Mouse (Mus musculus) left cerebral cortex, postnatal 4 days (tissue): ENCODE data around the gene Hist1h2an. TPM values are rescaled to one million over a fixed set of nuclear protein-coding genes. Genes with fewer than 3 reads are reported as not detected.
"Not testable (repeated sequence)": the region's sequence is repeated elsewhere in the genome, so short reads cannot be mapped to it uniquely, and the experiment has no call there.

Source experiments
- DNase-seq: peaks from one replicate; pipeline ENCODE4 v3.0.0-alpha.2; 2022
- intact Hi-C: fragments of 180-260 bp; cut with DNase I; formaldehyde crosslinking; loops from one replicate; pipeline ENCODE4 v1.15.1; 2025
- total RNA-seq, 2 experiments: library from RNA; stranded (reverse); gene quantifications; 2 replicates each; pipeline ENCODE4 v1.2.3; 2021

The Hist1h2an gene
- total RNA-seq, 2 experiments from 2014 or later: 13.0 to 15.8 TPM

- intact Hi-C loops: no loop called here
- DNase-seq: no peak
Observed at GRCm38 (mm10) chr13:21784311-21784710, 2.7 kb downstream of the Hist1h2an start.

- intact Hi-C loops: no loop called here
- DNase-seq: peak; percentile 35
Observed at GRCm38 (mm10) chr13:21783734-21784161, 3.3 kb downstream of the Hist1h2an start.

DNA sequence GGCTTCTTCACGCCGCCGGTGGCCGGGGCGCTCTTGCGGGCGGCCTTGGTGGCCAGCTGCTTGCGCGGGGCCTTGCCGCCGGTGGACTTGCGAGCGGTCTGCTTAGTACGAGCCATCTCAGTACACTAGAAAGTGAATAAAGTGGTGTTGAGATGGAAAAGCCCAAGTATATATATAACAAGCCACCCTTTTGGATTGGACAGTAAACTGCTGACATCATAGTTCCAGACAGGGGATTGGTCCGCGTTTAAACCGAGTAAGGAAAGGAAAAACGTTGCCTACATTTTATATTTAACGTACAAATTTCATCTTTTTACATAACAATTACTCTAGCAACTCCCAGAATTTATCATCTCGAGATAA is 3.8 kb downstream of the Hist1h2an start, which contains the start of gene Hist1h3i:
Hist1h3i (minus strand) TSS at position 116 of the 363 bp plus-strand sequence.
- DNase-seq: peak; percentile 27
- intact Hi-C loops: no loop called here

DNA sequence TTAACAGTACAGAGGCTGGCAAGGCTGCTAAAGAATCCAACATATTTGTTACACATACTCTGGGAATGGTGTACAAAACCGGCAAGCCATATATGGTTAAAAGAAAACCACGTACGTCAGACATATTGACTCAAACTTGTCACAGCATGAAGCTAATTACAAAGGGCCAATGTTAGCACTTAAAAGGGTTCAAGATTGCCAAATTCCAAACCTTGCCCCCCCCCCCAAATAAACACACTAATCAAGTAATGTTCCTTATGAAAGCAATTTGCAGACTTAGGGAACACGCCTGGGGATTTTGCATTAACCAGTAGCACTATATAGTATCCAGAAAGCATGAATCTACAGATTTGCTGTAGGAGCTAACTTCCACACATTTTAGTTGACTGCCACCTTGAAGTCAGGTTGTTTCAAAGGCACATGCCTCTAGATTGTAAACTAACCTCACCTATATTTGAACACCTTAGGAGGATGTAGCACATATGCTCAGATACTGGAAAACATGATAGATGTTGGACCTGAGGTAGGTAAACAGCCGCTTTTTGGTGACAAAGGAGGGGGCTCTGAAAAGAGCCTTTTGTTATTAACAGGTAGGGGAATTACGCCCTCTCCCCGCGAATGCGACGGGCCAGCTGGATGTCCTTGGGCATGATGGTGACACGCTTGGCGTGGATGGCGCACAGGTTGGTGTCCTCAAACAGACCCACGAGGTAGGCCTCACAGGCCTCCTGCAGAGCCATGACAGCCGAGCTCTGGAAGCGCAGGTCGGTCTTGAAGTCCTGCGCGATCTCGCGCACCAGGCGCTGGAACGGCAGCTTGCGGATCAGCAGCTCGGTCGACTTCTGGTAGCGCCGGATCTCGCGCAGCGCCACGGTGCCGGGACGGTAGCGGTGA is 4.4 kb downstream of the Hist1h2an start:
- DNase-seq, intact Hi-C loops: not testable (repeated sequence)

DNA sequence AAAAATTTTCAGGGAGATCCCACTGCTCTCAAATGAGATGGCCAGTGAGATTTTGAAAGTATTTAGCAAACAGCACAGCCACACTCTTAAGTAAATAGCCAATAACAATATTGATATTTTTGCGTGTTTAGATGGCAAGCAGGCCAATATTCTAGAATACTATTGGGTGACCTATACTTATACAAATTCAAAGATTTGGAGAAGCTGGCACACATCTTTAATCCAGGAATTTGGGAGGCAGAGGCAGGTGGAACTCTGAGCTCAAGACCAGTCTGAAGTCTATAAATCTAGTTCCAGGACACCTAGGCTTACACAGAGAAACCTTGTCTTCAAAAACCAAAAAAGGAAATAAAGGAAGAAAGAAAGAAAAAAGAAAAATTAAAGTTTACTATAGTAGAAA is 5.4 kb downstream of the Hist1h2an start:
- intact Hi-C loops: no loop called here
- no peak for DNase-seq

GRCm38 (mm10) chr13:21781021-21781555 is 5.9 kb downstream of the Hist1h2an start:
- intact Hi-C loops: no loop called here

DNA sequence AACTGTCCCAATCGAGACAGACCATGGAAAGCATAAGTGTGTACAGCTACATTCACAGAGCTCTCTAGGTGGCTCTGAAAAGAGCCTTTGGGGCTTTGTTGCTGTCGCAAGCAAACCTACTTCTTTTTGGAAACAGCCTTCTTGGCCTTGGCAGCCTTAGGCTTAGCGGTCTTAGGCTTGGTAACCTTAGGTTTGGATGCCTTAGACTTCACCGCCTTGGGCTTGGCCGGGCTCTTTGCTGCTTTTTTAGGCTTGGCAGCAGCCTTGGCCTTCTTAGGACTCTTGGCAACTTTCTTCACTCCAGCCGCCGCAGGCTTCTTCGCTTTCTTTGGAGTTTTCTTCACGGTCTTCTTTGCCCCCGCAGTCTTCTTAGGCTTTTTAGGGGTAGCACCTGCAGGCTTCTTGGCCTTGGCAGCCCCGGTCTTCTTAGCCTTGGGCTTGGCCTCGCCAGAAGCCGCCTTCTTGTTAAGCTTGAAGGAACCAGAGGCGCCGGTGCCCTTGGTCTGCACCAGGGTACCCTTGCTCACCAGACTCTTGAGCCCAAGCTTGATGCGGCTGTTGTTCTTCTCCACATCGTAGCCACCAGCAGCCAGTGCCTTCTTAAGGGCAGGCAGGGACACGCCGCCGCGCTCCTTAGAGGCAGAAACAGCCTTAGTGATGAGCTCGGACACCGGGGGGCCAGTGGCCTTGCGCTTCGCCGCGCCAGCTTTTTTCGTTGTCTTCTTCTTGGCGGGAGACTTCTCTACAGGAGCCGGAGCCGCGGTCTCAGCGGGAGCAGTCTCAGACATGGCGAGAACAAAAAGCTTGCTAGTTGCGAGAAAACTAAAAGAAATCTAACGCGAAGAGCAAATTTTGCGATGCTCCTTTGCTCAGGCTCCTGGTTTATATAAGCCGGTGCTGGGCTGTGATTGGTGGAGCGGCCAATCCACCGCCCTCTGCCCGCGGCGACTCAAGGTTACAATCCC is 7.0 kb downstream of the Hist1h2an start, which contains the start of gene Hist1h1b:
Hist1h1b (minus strand) TSS at position 859 of the 965 bp plus-strand sequence.
- peak; percentile 65 for DNase-seq
- intact Hi-C loops: no loop called here

More at GRCm38 (mm10) chr13:21781021-21781555, 5.9 kb downstream of the Hist1h2an start:
- DNase-seq: no peak

DNA sequence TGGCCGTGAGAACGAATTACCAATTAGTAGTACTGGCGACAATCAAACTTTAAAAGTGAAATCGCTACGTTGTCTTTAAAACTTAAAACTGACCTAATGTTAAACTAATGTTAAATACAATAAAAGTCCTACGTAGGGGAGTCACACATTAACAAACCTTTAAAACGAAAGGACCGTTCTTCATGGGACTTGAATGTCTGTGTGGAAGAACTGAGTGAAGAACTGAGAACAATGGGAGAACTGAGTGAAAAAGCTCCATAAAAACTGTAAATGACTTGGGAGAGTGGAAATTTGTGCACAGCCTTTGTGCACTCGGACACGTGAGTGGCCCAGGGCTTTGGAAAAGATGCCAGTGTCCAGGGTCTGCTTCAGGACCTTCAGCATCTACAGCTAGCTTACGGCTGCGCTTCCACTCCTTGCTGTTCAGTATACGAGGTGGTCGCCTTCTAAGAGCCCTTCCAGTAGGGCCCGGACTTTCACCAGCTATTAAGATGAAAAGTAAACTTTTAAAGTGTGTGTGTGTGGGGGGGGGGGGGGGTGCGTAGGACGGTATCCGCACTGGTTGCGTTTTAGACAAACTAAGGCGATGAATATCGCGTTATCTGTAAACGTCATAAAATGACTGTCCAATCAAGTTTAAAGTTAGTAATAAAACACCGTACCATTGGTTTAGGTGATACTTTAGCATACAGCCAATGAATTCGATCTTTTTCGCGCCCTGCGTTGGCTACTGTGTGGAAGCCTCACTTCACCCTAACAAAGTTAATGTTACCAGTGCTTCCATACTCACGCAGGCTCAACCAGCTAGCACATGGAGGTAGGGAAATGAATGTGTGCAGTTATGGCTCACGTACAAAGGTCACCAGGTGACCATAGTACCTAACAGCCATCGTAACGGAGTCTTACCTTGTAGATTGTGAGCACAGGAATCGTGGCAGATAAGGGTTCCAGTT is 7.9 kb downstream of the Hist1h2an start:
- DNase-seq: peak; percentile 64
- intact Hi-C loops: no loop called here

DNA sequence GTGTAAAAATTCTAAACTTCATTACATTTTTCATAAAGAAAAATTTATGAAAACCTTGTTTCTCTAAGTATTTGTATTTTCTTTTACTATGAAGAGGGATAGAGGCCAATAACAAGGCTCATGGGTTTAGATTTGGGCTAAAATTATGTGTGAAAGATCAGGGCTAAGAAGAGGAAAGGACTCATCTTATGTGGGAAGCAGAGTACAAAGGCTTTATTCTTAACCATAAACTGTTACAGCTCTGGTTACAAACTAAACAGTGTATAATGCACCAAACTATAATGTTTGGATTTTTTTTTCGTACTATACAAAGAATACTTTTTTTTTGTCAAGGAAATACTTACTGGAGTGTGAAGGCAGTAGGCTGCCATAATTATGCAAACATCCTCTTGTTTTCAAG is 31.3 kb downstream of the Hist1h2an start:
- intact Hi-C loops: no loop called here
- DNase-seq: no peak

DNA sequence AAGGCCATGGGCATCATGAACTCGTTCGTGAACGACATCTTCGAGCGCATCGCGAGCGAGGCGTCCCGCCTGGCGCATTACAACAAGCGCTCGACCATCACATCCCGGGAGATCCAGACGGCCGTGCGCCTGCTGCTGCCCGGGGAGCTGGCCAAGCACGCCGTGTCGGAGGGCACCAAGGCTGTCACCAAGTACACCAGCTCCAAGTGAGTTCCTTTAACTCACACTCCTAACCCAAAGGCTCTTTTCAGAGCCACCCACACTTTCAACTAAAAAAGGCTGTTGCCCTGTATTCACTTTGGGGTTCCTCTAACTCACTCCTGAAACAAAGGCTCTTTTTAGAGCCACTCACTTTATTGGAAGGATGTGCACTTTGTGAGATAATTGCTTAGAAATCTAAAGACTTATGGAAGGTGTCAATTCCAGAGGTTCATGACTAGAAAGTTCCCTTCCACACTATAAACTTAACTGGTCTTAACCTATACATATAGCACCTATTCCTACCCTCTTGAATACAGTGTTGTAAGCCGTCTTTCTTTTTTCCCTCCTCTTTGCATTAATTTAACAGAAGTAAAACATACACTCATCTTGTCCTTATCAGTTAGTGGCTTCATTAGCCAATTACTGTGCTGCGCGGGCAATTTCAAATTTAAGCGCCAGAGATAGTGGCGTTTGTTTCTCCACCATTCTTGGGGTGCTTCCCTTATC is 32.6 kb downstream of the Hist1h2an start:
- intact Hi-C loops: not testable (repeated sequence)
- DNase-seq: peak; percentile 29

DNA sequence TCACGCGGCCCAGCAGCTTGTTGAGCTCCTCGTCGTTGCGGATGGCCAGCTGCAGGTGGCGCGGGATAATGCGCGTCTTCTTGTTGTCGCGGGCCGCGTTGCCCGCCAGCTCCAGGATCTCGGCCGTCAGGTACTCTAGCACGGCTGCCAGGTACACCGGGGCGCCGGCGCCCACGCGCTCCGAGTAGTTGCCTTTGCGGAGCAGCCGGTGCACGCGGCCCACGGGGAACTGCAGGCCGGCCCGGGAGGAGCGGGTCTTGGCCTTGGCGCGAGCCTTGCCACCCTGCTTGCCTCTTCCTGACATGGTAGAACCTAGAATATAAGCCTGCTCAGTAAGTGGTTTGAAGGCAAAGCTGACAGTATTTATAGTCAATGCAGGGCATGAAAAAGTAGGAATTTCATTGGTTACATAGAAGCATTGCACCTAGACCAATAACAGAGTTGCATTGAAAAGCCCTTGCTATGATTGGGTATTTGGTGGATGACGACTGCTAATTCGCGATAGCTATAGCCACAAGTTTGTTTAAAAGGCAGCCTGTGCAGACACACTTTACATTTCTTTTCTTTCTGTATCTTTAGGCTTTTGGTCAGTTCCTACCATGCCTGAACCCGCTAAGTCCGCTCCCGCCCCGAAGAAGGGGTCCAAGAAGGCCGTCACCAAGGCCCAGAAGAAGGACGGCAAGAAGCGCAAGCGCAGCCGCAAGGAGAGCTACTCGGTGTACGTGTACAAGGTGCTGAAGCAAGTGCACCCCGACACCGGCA is 33.3 kb downstream of the Hist1h2an start, which contains the start of the genes Hist1h2ak and Hist1h2bn:
Hist1h2ak (minus strand) TSS at position 304 of the 762 bp plus-strand sequence.
Hist1h2bn (plus strand) TSS at position 600 of the 762 bp plus-strand sequence.
- intact Hi-C loops: not testable (repeated sequence)
- peak; percentile 45 for DNase-seq

GRCm38 (mm10) chr13:21753051-21753523 is 33.9 kb downstream of the Hist1h2an start:
- DNase-seq: no peak
- intact Hi-C loops: no loop called here

DNA sequence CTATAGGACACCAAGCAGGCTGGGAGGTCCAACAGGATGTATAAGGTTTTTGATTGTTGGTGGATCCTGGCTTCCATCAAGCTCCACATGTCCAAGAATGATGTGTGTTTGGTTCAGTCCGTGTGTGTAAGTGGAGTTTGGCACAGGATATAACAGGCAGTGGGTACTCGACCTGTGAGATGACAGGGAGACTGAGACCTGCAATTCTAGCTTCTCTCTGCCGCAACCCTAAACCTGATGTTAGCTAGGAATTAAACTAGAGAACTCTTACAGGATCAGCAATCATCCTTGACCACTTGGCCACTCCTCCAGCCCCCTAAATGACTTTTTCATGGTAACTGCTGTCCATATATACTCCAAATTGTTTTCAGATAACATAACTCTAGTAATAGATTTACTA is 34.7 kb downstream of the Hist1h2an start:
- intact Hi-C loops: no loop called here
- no peak for DNase-seq

GRCm38 (mm10) chr13:21751827-21752226 is 35.2 kb downstream of the Hist1h2an start:
- intact Hi-C loops: no loop called here
- DNase-seq: no peak

DNA sequence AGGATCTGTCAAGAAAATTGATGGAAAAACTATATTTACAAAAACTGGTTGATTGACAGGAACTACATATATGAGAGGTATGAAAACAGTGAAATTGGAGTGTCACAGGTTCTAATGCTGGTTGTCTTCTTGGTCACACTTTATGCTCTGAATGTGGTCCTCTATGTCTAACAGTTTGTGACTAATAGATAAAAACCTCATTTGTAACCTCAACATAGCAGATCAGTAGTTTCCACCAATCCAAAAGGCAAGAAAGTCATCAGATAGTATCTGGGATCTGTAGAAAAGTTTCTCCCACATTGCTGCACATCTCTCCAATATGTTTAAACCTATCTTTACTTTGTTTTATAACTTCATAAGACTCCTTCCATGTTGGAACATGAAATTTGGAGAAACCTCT is 35.6 kb downstream of the Hist1h2an start:
- intact Hi-C loops: no loop called here
- no peak for DNase-seq

GRCm38 (mm10) chr13:21750159-21751017 is 36.6 kb downstream of the Hist1h2an start, which contains the start of gene Hist1h4k:
Hist1h4k (minus strand) TSS chr13:21750505.
- peak; percentile 97 for DNase-seq
- intact Hi-C loops: not testable (repeated sequence)
